Mouse (Mus musculus): ENCODE data around the gene Ube2o.
"Not testable (repeated sequence)": the region's sequence is repeated elsewhere in the genome, so short reads cannot be mapped to it uniquely, and the experiment has no call there.

Ube2o gene

DNA sequence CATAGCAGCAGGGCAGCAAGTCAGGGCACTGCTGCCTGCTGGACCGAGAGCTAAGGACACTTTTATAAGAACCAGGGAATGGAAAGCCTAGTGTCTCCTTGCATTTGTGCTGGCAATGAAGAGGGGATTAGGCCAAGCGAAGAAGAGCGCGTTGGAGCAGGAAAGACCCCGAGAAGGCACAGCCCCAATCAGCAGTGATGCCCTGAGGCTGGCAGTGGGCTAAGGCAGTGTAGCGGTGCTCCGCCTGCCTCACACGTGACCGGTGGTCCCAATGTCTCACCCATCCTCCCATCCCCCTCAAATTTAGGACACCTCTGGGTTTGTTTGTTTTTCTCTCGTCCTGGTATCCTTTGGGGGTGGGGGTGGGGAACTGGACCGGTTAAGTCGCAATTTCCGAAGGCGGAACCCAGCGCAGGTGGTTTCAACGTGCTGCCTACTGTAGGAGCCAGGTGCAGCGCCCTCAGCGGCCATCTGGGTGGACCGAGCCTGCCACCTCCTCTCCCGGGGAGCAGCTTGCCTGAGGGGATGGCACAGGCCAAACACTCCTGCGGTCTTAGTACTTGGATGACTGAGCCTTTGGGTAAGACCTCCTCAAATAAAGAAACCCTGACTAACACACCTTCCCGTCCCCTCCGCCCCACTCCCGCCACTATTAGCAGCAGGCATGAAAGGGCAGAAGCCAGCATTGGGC is 65.8 kb downstream of the Ube2o start:
- DNase-seq (ENCODE audit: low spot score in 2 of 2) = no peak

DNA sequence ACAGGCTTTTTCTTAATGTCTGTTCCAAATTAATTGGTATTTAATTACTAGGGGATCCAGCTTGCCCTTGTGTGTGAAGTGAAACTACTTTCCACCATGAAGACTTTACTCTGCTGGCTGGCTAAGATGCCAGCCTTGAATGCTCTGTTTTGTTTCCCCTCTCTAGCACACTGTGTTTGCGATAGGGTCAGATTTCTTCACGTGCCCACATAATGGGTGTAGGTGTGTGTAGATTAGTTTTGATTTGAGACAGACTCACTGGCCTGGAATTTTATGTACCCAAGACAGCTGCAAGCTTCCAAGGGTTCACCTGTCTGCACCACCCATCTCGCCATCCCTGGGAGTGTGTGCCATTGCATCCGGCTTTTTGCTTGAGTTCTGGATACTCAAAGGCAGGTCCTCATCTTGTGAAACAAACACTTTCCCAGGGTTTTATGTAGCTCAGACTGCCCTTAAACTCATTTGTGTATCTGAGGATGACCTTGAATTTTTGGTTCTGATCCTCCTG is 67.7 kb downstream of the Ube2o start:
- no peak for DNase-seq (ENCODE audit: low spot score in 2 of 2)

DNA sequence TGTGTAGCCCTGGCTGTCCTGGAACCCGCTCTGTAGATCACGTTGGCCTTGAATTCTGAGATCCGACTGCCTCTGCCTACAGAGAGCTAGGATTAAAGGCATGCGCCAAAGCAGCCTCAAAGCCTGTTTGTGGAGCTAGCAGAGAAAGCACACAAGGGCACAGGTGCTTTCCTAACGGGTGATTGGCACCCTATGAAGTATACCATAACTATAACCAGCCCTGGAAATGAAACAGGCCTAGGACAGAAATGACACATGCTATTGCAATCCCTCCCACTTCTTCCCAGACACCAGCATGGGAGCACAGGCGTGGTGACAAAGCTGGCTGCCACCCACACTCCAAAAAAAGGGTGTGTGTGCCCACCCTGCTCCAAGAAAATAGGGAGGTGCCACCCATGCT is 68.3 kb downstream of the Ube2o start:
- no peak for DNase-seq (ENCODE audit: low spot score in 2 of 2)

DNA sequence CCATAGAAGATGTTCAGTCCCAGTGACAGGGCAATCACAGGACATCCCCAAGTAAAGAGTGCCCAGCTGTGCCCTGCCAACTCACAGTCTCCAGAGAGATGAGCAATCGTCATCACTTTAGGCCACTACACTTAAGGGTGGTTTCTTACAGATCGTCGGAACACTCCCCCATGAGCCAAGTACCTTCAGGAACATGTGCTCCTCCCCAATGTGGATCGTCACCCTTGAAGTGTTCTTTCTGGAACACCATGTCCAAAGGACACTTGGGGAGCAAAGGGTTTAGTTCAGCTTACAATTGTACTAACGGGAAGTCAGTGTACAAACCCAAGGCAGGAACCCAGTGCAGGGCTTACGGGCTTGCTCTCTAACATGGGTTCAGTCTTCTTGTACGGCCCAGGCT is 69.1 kb downstream of the Ube2o start:
- DNase-seq (ENCODE audit: low spot score in 2 of 2) = no peak

DNA sequence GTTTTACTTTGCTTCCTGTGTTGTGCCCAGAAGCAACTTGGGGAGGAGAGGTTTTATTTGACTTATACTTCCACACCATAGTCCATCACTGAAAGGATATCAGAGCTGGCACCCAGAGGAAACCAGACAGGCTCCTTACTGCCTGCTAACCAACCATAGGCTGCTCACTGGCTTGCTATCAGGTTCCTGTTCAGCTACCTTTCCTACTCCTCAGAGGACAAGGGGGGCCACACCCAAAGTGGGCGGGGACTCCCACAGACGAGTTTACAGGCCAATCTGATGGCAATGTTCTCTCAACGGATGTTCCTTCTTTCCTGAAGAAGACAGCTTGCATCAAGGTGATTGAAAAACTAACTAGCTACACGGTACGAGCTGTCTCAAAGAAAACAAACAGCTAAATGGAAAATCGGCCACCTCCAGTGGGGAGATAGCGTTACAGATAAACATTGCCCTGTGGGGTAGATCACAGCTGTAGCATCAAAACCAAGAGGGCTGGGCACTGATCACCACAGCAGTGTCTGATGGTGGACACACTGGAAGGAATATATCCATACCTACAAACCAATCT is 69.9 kb downstream of the Ube2o start:
- DNase-seq (ENCODE audit: low spot score in 2 of 2) = no peak

DNA sequence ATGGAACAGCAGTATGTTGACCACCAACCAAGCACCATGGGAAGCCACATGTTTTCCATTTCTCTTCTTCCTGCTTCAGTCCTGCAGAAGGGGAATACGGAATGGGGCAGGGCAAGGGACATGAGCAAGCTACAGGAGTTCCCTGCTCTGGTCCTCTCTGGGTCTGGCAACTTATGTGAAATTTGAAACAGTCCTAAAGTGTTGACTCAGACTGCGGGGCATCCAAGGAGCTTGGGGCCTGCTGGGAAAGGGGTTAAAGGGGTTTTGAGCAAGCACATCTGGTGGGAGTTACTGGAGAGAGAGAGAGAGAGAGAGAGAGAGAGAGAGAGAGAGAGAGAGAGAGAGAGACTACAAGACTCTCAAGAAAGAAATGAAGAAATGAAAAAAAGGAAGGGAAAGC is 72.6 kb downstream of the Ube2o start:
- DNase-seq (ENCODE audit: low spot score in 2 of 2) = no peak

DNA sequence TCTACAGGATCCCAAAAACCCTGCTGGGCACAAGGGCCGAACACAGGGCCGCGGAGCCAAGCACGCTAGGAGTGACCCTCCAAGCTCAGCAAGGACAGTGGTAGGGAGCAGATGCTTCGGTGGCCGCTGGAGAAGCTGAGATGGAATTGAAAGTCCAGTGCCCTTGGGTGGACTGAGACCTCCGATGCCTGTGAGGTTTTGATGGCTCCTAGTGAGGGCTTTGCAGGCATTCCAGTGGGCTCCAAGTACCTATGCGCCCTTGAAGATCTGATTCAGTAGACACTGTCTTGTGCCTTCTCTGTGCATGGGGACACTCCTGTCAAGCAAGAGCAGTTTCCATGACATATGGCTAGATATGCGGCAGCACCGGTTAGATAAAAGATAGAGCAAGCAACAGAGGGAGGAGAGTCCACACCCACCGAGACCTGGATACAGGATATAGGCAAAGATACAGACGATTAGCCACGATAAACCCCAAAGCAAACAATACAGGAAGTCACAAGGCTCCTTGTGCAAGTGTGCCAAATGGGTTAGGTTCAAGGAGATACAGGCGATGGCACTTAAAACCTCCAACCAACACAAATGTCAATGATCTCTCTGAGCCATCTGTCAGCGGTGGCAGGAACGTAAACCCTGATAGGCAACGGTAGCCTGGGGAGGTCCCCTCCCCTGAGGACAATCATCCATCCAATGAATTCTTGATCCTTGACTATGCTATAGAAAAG is 74.9 kb downstream of the Ube2o start:
- DNase-seq (ENCODE audit: low spot score in 2 of 2) = no peak

DNA sequence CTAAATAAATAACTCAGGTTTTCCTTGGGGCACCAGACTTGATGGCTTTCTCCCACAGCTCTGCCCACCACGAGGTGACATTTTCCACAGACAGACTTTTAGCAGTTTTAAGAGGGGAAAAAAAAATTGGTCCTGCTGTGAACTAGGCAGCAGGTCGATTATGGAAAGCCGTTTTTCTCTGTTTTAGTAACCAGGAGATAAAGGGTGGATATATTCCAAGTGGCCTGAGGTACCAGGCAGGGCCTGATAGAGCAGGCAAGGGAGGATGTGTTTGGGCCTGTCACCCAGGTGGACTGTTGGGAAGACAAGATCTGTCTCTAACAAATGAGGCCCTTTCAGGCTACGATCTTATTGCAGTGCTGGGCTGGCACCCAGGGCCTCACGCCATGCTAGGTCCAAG is 75.7 kb downstream of the Ube2o start:
- DNase-seq (ENCODE audit: low spot score in 2 of 2) = no peak

DNA sequence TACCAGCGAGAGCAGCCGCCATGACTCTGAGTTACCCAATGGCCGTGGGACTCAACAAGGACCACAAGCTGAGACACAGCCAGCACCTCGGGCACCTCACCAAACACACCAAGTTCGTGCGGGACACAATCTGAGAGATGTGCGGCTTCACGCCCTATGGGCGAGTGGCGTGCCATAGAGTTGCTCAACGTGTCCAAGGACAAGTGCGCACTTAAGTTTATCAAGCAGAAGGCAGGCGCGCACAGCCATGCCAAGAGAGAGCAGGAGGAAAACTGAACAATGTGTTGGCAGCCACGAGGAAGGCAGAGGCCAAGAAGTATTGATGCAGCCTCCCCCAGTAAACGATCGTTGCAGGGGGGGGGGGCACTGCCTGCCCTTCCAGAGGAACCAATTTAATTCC is 76.7 kb downstream of the Ube2o start:
- DNase-seq (ENCODE audit: low spot score in 2 of 2) = no peak

DNA sequence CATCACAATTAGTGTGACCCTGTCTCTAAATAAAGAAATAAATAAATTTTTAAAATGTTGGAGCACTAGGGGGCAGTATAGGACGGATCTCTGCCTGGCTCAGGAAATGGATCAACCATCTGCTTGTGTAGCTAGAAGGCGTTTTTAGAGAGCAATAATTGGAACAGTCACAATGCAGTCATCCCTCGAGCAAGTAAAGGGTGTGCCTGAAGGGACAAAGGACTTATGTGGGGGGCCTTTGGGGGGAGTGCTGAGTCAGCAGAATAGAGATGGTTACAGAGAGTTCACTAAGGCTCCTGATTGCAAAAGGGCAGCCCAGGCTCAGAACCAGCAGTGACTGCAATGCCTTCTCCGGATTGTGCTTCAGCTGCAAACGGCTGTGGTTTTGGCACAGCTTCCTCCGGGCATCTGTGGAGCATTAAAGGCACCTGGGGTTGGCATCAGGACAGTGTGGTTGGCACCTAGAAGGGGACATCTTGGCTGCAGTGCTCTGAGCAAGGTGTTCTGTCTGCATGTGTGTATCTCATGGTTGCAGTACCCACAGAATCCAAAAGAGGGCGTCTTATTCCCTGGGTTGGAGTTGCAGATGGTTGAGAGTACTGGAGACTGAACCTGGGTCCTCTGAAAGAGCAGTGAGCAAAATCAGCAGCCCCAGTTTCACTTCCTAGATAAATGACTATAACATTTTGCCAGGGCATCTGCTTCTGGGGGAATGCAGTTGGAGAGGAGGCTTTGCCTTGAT is 80.1 kb downstream of the Ube2o start:
- DNase-seq (ENCODE audit: low spot score in 2 of 2) = peak in 1 of 2 experiments; percentile 43

DNA sequence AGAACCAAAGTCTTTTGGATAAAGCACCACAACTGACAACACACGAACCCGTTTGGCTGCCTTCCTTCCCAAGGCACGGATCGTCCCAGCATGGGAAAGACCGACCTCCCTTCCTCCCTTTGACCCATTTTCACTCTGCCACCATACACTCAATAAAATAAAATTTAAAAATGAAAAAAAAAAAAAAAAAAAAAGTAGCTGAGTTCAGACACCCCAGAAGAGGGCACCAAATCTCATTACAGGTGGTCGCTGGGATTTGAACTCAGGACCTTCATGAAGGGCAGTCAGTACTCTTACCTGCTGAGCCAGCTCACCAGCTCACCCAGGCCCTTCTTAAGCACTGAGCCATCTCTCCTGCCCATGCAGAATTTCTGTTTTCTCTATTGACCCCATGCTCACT is 82.2 kb downstream of the Ube2o start:
- no peak for DNase-seq (ENCODE audit: low spot score in 2 of 2)

DNA sequence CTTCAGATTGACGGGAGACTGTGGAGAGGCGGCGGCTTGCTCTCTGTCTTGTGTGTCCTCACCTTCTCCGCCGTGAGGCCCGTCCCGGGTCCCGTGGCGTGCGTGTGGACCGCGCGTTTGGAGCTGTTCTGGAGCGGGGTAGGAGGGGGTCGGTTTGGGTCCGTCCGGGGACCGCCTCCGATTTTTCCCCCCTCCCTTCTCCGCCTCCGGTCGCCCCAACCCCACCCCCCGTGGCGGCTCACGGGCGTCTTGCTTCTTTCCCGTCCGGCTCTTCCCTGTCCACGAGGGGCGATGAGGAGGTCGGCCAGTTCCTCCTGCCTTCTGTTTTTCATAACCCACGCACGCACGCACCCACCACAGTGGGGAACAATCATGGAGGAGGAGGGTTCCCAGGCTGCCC is 82.7 kb downstream of the Ube2o start:
- DNase-seq (ENCODE audit: low spot score in 2 of 2) = no peak

DNA sequence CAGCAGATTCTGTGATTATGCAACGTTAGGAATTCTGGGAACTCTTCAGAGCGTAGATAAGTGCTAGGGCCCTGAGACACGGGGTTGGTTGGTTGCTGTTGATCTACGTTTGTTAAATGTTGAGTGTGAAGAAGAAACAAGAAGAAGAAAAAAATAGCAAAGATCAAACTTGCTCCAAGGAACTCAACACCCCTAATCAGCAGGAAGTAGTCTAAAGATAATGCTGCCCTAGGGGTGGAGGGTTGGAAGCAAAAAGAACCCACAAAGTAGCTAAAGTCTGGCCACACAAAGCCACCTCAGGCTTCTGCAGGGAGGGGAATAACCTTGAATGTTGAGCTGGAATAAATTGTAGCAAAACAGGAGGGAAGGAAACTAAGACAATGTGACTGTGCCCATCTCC is 83.9 kb downstream of the Ube2o start:
- no peak for DNase-seq (ENCODE audit: low spot score in 2 of 2)

DNA sequence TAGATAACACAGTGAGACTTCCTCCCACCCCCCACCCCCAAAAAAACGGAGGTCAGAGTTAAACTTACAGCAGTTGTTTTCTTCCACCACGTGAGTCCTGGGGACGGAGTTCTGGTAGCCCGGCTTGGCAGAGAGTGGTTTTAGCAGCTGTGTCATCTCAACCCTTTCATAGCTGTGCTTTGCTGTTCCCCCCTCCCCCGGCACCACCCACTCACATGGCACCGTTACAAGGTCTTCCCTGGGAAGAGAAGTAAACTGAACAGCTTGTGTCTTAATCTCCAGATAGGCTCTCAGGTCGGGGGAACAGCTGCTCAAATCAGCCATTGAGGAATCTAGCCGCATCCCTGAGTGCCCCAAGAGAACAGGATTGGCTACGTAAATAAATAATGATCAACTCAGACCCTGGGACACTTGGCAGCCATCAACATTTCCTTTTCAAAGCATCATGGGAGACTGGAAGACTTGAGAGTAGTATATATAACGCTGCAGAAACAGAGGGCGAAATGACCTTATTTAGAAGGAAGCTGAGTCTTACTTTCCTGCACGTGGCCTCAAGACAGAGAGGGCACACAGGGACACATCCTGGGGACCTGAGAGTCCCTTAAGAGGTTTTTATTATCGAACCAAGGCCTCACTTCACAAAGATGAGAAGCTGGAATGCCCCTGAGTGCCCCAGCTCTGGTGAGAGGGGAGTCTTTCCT is 86.6 kb downstream of the Ube2o start:
- peak in 1 of 2 experiments; percentile 76 for DNase-seq (ENCODE audit: low spot score in 2 of 2)

DNA sequence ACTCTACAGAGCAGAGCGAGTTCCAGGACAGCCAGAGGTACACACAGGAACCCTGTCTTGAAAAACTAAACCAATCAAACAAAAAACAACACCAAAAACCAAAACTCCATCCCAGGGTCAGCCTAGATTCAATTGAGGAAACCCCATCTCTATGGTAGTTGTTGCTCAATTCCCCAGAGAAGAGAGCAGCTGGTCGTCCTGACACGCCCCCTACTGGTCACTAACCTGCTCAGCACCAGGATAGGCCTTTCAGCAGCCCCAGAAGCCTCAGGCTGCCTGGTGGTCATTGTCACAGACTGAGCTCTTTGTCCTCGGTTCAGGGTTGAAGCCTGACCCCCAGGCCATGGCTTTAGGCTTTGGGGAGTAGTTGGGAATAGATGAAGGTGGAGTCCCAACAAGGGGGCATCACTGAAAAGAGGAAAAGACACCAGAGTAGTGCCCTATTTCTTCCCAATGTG is 87.4 kb downstream of the Ube2o start, which contains the start of gene Prpsap1:
Gene Prpsap1, minus strand, starts transcription at position 408 of the 458 bp plus-strand sequence.
- DNase-seq (ENCODE audit: low spot score in 2 of 2) = no peak

DNA sequence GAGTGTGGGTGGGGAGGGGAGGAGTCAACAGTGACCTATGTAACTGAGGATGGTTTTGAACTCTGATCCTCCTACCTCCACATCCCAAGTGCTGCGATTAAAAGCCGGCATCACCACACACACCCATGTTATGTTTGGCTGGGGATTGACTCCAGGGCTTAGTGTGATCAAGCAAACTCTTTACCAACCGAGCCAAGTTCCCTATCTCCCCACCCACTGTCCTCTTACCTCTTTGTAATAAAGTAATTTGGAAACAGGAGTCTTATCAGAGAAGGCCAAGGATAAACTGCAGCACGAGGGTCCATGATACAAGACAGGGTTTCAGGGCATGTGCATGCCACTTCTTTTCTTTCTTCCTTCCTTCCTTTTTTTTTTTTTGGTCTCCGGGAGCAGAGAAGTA is 88.1 kb downstream of the Ube2o start:
- DNase-seq (ENCODE audit: low spot score in 2 of 2) = no peak

DNA sequence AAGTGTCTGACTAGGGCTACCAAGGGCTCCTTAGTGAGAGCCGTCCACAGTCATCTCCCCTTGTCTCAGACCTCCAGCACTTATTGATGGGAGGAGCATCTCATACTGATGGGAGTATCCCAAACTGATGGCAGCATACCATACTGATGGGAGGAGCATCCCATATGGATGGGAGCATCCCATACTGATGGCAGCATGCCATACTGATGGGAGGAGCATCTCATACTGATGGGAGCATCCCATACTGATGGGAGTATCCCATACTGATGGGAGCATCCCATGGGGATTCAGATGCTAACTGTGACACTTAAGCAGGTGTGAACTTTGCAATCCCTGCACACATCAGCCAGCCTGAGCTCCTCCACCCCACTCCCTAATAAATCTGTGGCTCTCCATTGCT is 88.7 kb downstream of the Ube2o start:
- not testable (repeated sequence) for DNase-seq (ENCODE audit: low spot score in 2 of 2)

DNA sequence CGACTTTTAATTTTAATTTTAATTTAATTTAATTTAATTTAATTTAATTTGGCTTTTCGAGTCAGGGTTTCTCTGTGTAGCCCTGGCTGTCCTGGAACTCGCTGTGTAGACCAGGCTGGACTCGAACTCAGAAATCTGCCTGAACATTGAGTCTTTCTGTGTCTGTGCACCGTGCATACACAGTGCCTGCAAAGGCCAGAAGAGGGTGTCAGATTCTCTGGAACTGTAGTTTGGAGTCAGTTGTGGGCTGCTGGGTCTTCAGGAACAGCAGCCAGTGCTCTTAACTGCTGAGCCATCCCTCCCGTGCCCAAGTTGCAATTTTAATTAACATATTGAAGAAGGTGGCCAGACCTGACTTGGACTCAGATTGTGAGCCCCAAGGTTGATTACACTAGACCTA is 89.9 kb downstream of the Ube2o start:
- no peak for DNase-seq (ENCODE audit: low spot score in 2 of 2)

DNA sequence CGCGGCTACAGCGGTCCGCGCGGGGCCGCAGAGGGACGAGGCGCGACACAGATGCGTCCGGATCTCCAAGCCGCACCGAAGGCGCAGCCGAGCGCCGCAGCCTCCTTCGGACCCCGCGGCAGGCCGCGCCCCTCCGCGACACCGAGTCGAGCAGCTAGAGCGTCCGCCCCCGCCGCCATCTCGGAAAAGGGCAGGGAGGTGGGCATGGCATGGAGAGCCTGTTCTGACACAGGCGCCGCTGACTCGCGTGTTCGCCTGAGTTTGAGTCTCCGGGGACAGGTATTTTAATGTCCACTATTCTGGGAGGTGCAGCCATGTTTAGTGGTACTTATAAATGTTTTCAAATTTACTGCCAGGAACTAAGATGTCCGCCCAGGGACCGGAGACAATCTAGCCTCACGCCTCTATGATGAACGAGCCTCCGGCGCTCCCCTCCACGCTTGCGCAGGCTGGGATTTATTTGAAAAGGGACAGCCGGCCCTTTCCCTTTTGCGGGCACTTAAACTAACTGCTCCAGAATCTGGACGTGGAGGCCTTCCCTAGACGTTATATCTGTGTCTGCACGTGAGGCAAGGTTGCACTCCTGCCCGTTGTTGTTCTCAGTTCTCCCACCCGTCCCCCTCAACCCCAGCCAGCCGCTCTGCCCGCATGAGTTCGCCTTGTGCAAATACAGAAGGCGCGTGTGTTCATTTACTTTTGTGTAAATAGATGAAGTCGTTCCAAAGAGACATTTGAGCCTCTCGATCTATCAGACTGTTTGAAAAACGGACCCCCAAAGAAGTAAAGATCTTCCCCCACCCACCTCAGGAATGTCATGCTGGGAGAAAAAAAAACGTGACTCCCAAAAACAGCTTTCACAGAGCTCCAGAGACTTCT is 90.8 kb downstream of the Ube2o start:
- peak in 1 of 2 experiments; percentile 87 for DNase-seq (ENCODE audit: low spot score in 2 of 2)

DNA sequence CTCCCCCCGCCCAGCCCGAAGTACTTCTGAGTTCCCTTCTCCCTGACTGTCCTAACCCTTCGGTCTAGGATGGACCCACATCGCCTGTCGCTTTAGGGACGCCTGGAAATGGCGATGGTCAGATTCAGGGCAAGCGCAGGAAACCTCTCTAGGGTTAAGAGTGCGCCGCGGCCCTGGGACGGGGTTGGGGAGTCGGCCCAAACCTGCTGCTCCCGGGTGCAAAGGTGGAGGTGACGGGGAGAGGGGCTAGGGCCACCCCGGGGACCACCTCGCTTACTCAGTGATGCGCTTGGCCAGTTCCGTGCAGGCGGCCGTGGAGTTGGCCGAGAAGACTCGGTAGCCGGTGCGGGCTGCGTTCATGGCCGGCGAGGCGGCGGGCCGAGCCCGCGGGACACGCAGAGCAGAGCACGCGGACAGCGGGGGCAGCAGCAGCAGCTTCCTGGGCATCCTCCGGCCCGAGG is 91.4 kb downstream of the Ube2o start:
- no peak for DNase-seq (ENCODE audit: low spot score in 2 of 2)
